8 mouse cellular contexts compared by ENCODE assay signal in genomic region chr15:97831242-97831986, GRCm38 (mm10). TPM values are rescaled to one million over a fixed set of nuclear protein-coding genes. Genes with fewer than 3 reads are reported as not detected.
A peak's percentile ranks its signal among the peaks of the same experiment; 100 is the strongest.
DNase-seq lines count a peak whose midpoint lies in the region; ATAC-seq lines count a peak whose summit lies in the region.

No protein-coding gene starts in this region.

- H3K27ac ChIP-seq in brown adipose tissue, adult 24 weeks (replicated peaks; ENCODE audit: low read depth, low read length): peak overlapping the region; percentile 91
- H3K27ac ChIP-seq in forebrain, embryonic 11.5 days (ENCODE audit: low read depth, low read length): peak overlapping the region; percentile 81

- H3K36me3 ChIP-seq in forebrain, embryonic 11.5 days (ENCODE audit: control insufficient read depth, insufficient read depth, low read length): no peaks in the 10 kb centered on the region

- peak overlapping the region; percentile 98 for H3K9ac ChIP-seq in forebrain, embryonic 11.5 days (ENCODE audit: low read length)

- intact Hi-C loops in left cerebral cortex, postnatal 4 days (cut with DNase I): loop anchor here (5.0 kb wide), 1 partner anchor 49 kb away; no protein-coding TSS in a partner anchor

- ATAC-seq in forebrain, embryonic 11.5 days (replicated peaks; ENCODE audit: low FRiP score): peak; percentile 90
- peak; percentile 22 to 25; a peak in 3 of 4 replicates for ATAC-seq in hematopoietic stem cell, adult 5-6 weeks (replicated peaks in 1 of 2; ENCODE audit: insufficient read depth in 1 of 2, low FRiP score in 2 of 2, low TSS enrichment in 1 of 2, low read depth in 1 of 2, poor library complexity in 2 of 2, severe bottlenecking in 2 of 2)
- peak; percentile 61 for ATAC-seq in megakaryocyte-erythroid progenitor cell, adult 5-6 weeks (replicated peaks; ENCODE audit: low FRiP score, low TSS enrichment, poor library complexity, severe bottlenecking)

- peaks cover 14% of the 10 kb centered on the region for H3K4me1 ChIP-seq in brown adipose tissue, adult 24 weeks (ENCODE audit: control insufficient read depth, insufficient read depth, insufficient read length, low read length)
- peaks cover 20% of the 10 kb centered on the region; the same call in 1 of the 2 replicates for H3K4me1 ChIP-seq in forebrain, embryonic 11.5 days (replicated peaks; ENCODE audit: control insufficient read depth, insufficient read depth, low read length)

- H3K4me2 ChIP-seq in forebrain, embryonic 11.5 days (ENCODE audit: low read depth, low read length, severe bottlenecking): peak overlapping the region; percentile 81

- under 1% methylated on average over 67 of the region's 84 CpGs for WGBS in forebrain, embryonic 11.5 days

- peaks cover 2% of the 10 kb centered on the region; the same call in 1 of the 2 replicates for H3K27me3 ChIP-seq in forebrain, embryonic 11.5 days (ENCODE audit: control insufficient read depth, insufficient read depth, low read length)

- peak; percentile 67 to 70 for DNase-seq in adrenal gland, adult 18-20 months (ENCODE audit: low spot score in 2 of 2)
- no peak for DNase-seq in adrenal gland, postnatal 4 days (ENCODE audit: low spot score in 2 of 2)
- DNase-seq in forebrain, embryonic 11.5 days (ENCODE audit: low spot score): peak; percentile 89
- DNase-seq in left cerebral cortex, postnatal 4 days: peak; percentile 74
- peak; percentile 55 to 64 for DNase-seq in spleen, adult 18-20 months

- H3K9me3 ChIP-seq in forebrain, embryonic 11.5 days (ENCODE audit: control insufficient read depth, low read length): no peaks in the 10 kb centered on the region

- peak overlapping the region; percentile 90 for H3K4me3 ChIP-seq in brown adipose tissue, adult 24 weeks (ENCODE audit: insufficient read depth, low read depth, low read length)
- H3K4me3 ChIP-seq in forebrain, embryonic 11.5 days (ENCODE audit: low read depth, low read length): peak overlapping the region; percentile 89

RNA-seq across cellular contexts. Expression of gene Hdac7, which starts 12.9 kb away (rescaled TPM):
- total RNA-seq in adrenal gland, adult 18-20 months (2021): 10 to 100 TPM; 29.7 to 55.2 TPM
- 100 to 1,000 TPM; 116 to 120 TPM for total RNA-seq in adrenal gland, postnatal 4 days (2021)
- polyA plus RNA-seq in brown adipose tissue, adult 24 weeks (2012; ENCODE audit: insufficient read depth, insufficient read length, missing spikeins): 10.0 and 10.2 TPM in 2 replicates
- polyA plus RNA-seq in forebrain, embryonic 11.5 days (2014; fragmentation: Nextera tagmentation; extraction: Ambion mirVana): 23.9 and 26.4 TPM in 2 replicates
- 15.4 and 18.9 TPM in 2 replicates for total RNA-seq in hematopoietic stem cell, adult 5-6 weeks (2017)
- 10 to 100 TPM; 41.0 to 41.3 TPM for total RNA-seq in left cerebral cortex, postnatal 4 days (2021)
- 129 and 194 TPM in 2 replicates for total RNA-seq in megakaryocyte-erythroid progenitor cell, adult 5-6 weeks (2014; fragmentation: Nextera tagmentation)
- 24.8 and 35.6 TPM in 2 replicates for total RNA-seq in megakaryocyte-erythroid progenitor cell, adult 5-6 weeks (2017)

RNA-seq across cellular contexts. Expression of gene Slc48a1, which starts 53.1 kb away (rescaled TPM):
- total RNA-seq in adrenal gland, adult 18-20 months (2021): 100 to 1,000 TPM; 114 to 139 TPM
- total RNA-seq in adrenal gland, postnatal 4 days (2021): 10 to 100 TPM; 83.0 to 91.7 TPM
- 70.5 and 79.9 TPM in 2 replicates for polyA plus RNA-seq in brown adipose tissue, adult 24 weeks (2012; ENCODE audit: insufficient read depth, insufficient read length, missing spikeins)
- polyA plus RNA-seq in forebrain, embryonic 11.5 days (2014; fragmentation: Nextera tagmentation; extraction: Ambion mirVana): 32.1 and 32.9 TPM in 2 replicates
- 61.1 and 68.9 TPM in 2 replicates for total RNA-seq in hematopoietic stem cell, adult 5-6 weeks (2017)
- total RNA-seq in left cerebral cortex, postnatal 4 days (2021): 10 to 100 TPM; 81.8 to 84.6 TPM
- 91.5 and 112 TPM in 2 replicates for total RNA-seq in megakaryocyte-erythroid progenitor cell, adult 5-6 weeks (2014; fragmentation: Nextera tagmentation)
- 53.7 and 72.6 TPM in 2 replicates for total RNA-seq in megakaryocyte-erythroid progenitor cell, adult 5-6 weeks (2017)

Comparison
In these comparisons a context has a peak if more than half of its experiments do, and no peak if none do; other contexts are left out.
1. DNase-seq: peak in adrenal gland, adult 18-20 months (2 of 2), forebrain, embryonic 11.5 days (single experiment), left cerebral cortex, postnatal 4 days (single experiment) and spleen, adult 18-20 months (2 of 2); none in adrenal gland, postnatal 4 days (0 of 2).
2. ATAC-seq: peak in every context shown above with its lines; median percentile 90 in forebrain, embryonic 11.5 days; 61 in megakaryocyte-erythroid progenitor cell, adult 5-6 weeks; 24 in hematopoietic stem cell, adult 5-6 weeks.